Mouse (Mus musculus): ENCODE data around the gene Bank1.

Bank1 gene

GRCm38 (mm10) chr3:136010616-136011015, 315.2 kb downstream of the Bank1 start:
- no peak for DNase-seq (ENCODE audit: low read depth, low spot score)

DNA sequence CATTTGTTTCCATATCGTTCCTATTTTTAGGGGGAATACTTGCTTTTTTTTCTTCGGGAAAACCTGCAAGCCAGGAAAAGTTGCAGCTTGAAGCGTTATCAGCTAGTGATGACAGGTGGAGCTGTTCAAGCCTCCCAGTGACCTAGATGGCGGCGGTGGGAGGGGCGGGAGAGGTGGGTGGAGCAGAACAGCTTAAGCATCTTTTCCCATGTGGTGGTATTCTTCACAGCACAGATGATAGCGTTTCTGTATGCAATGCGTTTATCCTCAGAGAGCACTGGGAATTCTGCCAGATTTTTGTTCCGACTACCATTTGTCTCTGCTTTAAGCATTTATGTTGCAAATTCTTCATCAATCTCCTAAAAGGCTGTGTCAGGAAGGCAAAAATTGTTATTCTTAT, 318.0 kb downstream of the Bank1 start:
- peak; percentile 17 for DNase-seq (ENCODE audit: low read depth, low spot score)

- no peak for DNase-seq (ENCODE audit: low read depth, low spot score)
These were observed 318.6 kb downstream of the Bank1 start for GRCm38 (mm10) chr3:136007081-136007828.

Measured in R1 (cell line).